Mouse (Mus musculus) kidney, embryonic 16.5 days (tissue): ENCODE data around the gene Pik3r6. TPM values are rescaled to one million over a fixed set of nuclear protein-coding genes. Genes with fewer than 3 reads are reported as not detected.

Experiments used
- ATAC-seq: fragments of 200-750 bp; cut with Nextera tagmentation; 2 replicates; pipeline ENCODE4 v1.8.0; 2017; ENCODE audit warnings: moderate TSS enrichment; ENCODE audit not compliant: low FRiP score, low TSS enrichment
- H3K27ac ChIP-seq: fragments of 300-500 bp; sonication (generic); 2 replicates; pipeline ENCODE4 v1.5.1; 2014; ENCODE audit warnings: low read length
- H3K27me3 ChIP-seq: fragments of 300-500 bp; sonication (generic); 2 replicates; pipeline ENCODE4 v1.6.1; 2014; ENCODE audit warnings: low read length, control low read depth, mixed read lengths; ENCODE audit not compliant: insufficient read depth
- H3K36me3 ChIP-seq: fragments of 300-500 bp; sonication (generic); 2 replicates; pipeline ENCODE4 v1.6.1; 2014; ENCODE audit warnings: low read length, control low read depth, mixed read lengths; ENCODE audit not compliant: insufficient read depth
- H3K4me1 ChIP-seq: fragments of 300-500 bp; sonication (generic); 2 replicates; pipeline ENCODE4 v1.6.1; 2014; ENCODE audit warnings: low read length, control low read depth, mixed read lengths; ENCODE audit not compliant: insufficient read depth
- H3K4me2 ChIP-seq: fragments of 300-500 bp; sonication (generic); replicated peaks from 2 replicates; pipeline ENCODE4 v1.6.1; 2014; ENCODE audit warnings: low read depth, low read length
- H3K4me3 ChIP-seq: fragments of 300-500 bp; sonication (generic); 2 replicates; pipeline ENCODE4 v1.5.1; 2014; ENCODE audit warnings: mild to moderate bottlenecking, low read length
- H3K9ac ChIP-seq: fragments of 300-500 bp; sonication (generic); replicated peaks from 2 replicates; pipeline ENCODE4 v1.6.1; 2014; ENCODE audit warnings: low read length
- H3K9me3 ChIP-seq: fragments of 300-500 bp; sonication (generic); 2 replicates; pipeline ENCODE4 v1.6.1; 2016; ENCODE audit warnings: low read length, control low read depth
- WGBS: fragments of 180-500 bp; shearing (Covaris S2); extraction: QIAGEN DNeasy Blood & Tissue Kit; methylation state at CpG from one replicate; pipeline ENCODE4 v1.1.7; 2014; 5-methylcytosine and 5-hydroxymethylcytosine counted together
- polyA plus RNA-seq: library from polyadenylated mRNA; unstranded; fragments of >200 nt; fragmentation: Nextera tagmentation; extraction: Ambion mirVana; gene quantifications from 2 replicates; pipeline ENCODE4 v1.2.1, GENCODE M21; 2015

The Pik3r6 gene
- polyA plus RNA-seq: 5.0 and 5.9 TPM in 2 replicates

DNA sequence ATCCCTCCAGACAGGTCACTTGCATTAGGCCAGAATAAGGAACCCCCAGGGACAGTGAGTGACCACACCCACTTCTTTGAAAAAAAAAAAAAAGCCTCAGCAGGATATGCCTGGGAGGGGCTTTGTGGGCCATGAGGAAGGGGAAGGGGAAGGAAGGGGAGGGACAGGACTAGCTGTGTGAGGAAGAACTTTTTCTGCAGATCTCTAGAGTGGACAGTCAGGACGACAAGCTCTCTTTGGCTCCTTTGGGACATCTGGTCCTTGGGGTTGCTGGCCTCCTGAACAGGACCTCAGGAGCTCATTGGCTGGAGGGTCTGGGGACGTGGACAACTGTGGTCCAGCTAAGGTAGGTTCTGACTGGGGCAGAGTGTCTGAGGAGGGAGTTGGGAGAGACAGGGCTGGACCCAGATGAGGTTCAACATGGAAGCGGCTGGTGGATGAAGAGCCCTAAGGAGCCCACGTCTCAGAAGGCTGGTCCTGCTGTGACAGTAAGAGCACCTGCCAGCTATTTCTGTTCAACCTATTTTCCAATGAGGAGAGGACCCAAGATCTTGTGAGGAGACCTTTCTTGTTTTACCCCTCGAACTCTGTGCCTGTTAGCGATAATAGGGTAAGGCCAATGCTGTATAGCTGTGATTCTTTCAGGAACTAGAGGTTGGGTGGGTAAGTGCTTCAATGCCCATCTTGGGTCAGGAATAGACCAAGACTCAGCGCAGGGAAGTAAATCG lies at the start of gene Pik3r6:
Pik3r6 (plus strand) TSS at position 118 of the 728 bp plus-strand sequence.
- Histone ChIP-seq H3K4me3 (peak within 1 kb of the TSS; percentile 25), H3K9ac (no peak within 1 kb of the TSS), H3K4me2 (peak within 1 kb of the TSS; percentile 43), H3K27me3 (no peaks in the 10 kb centered on the region), H3K4me1 (peaks cover 7% of the 10 kb centered on the region; the same call in 1 of the 2 replicates), H3K27ac (peak within 1 kb of the TSS; percentile 7; the same call in 1 of the 2 replicates), H3K36me3 (no peaks in the 10 kb centered on the region), H3K9me3 (no peaks in the 10 kb centered on the region)
- no peak for ATAC-seq
- 83% methylated on average over 8 of the region's 8 CpGs for WGBS

DNA sequence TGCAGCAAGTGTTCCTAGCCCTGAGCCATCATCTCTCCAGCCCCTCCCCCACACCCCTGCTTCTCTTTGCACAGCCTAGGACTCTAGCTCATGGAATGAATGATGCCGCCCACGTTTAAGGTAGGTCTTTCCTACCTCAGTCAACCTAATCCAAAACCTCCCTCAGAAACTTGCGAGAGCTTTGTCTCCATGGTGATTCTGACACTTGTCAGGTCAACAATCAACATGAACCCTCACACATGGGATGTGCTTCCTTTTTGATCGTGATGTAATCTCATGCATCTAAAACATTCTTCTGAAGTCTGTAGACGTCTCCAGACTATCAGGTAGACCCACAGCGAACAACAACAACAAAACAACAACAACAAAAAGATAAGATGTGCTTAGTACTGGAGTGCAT lies 49.5 kb upstream of the Pik3r6 start:
- Histone ChIP-seq H3K4me3 (no peak overlapping the region), H3K9me3 (no peaks in the 10 kb centered on the region), H3K4me1 (peaks cover 6% of the 10 kb centered on the region), H3K9ac (no peak overlapping the region), H3K4me2 (no peak overlapping the region), H3K36me3 (no peaks in the 10 kb centered on the region), H3K27me3 (no peaks in the 10 kb centered on the region), H3K27ac (no peak overlapping the region)
- WGBS: 72% methylated on average over 6 of the region's 6 CpGs
- no peak for ATAC-seq

DNA sequence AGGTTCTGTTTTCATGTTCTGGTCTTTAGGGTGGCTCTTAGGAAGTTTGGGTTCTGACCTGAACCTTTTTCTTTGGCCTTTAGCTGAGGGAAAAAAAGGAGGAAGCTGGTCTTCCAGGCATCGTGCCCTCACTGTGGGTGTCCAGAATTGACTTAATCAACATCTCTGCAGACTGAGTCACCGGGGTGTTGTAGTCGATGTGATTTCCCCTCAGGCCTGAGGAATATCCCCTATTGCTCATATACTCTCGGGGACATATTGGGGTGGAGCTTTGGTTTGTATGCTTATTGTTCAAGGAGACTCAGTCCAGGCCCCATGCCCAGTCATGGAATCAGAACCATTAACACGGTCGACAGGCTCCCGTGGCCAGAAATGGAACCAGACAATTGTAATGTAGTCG lies 44.7 kb upstream of the Pik3r6 start:
- Histone ChIP-seq H3K27me3 (no peaks in the 10 kb centered on the region), H3K4me2 (no peak overlapping the region), H3K27ac (no peak overlapping the region), H3K4me1 (no peaks in the 10 kb centered on the region), H3K9ac (no peak overlapping the region), H3K36me3 (no peaks in the 10 kb centered on the region), H3K4me3 (no peak overlapping the region), H3K9me3 (no peaks in the 10 kb centered on the region)
- no peak for ATAC-seq
- 81% methylated on average over 8 of the region's 8 CpGs for WGBS

DNA sequence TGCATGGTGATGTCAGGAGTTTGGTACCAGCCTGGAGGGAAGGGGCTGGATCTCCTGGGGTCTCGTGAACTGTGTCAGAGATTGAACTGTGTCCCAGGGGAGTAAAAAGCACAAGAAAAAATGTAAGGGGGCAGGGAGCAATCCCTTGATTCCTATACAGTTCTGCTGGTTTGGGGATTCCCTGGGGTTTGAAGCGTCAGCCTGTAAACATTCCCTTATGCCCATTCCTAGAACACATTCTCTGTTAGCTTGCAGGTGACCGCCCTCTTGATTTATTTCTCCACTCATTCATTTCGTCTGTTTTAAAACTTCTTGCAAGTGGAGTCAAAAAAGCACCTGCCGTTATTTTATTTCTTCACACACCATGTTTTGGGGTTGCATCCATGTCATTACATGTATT lies 43.8 kb upstream of the Pik3r6 start:
- Histone ChIP-seq H3K36me3 (no peaks in the 10 kb centered on the region), H3K27me3 (no peaks in the 10 kb centered on the region), H3K4me1 (no peaks in the 10 kb centered on the region), H3K4me3 (no peak overlapping the region), H3K4me2 (no peak overlapping the region), H3K27ac (no peak overlapping the region), H3K9me3 (no peaks in the 10 kb centered on the region), H3K9ac (no peak overlapping the region)
- ATAC-seq: no peak
- whole genome bisulfite sequencing: 73% methylated on average over 5 of the region's 5 CpGs

DNA sequence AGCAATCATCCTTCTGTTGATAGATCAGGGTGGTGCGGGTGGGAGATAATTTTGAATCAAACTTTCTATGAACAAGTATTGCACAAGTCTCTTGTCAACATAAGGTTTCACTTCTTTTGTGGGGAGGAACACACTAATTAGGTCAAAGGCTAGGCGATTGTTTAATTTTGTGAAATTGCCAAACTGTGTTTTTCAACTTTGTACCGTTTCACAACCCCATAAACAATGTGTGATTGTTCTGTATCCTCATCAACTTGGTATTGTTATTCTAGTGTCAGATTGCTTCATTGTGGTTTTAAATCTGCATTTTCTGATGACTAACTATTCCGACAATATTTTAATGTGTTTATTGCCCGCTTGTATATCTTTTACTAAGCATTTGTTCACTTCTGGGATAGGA lies 43.3 kb upstream of the Pik3r6 start:
- WGBS: 77% methylated on average over 5 of the region's 5 CpGs
- no peak for ATAC-seq

DNA sequence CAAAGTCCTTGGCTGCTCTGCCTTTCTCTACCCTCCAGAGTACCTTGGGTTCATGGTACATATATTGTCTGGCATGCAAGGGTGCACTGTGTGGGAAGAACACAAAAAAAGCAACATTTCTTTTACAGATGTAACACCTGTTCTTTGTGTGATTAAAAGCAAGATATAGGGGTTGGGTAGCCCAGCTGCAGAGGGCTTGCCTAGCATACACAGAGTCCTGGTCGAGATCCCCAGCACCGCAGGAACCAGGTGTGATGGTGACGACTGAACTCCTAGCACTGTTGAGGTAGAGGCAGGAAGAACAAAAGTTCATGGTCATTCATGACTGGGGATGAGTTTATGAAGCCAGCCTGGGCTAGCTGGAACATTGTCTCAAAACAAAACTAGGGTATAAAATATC lies 40.1 kb upstream of the Pik3r6 start:
- Histone ChIP-seq H3K4me1 (no peaks in the 10 kb centered on the region), H3K27ac (no peak overlapping the region), H3K9ac (no peak overlapping the region), H3K4me3 (no peak overlapping the region), H3K9me3 (no peaks in the 10 kb centered on the region), H3K36me3 (no peaks in the 10 kb centered on the region), H3K27me3 (no peaks in the 10 kb centered on the region), H3K4me2 (no peak overlapping the region)
- ATAC-seq: no peak
- WGBS: 75% methylated on average over 3 of the region's 3 CpGs

More for the DNA sequence above, 43.3 kb upstream of the Pik3r6 start:
- Histone ChIP-seq H3K36me3 (no peaks in the 10 kb centered on the region), H3K27me3 (no peaks in the 10 kb centered on the region), H3K4me3 (no peak overlapping the region), H3K9me3 (no peaks in the 10 kb centered on the region), H3K27ac (no peak overlapping the region), H3K4me1 (no peaks in the 10 kb centered on the region), H3K9ac (no peak overlapping the region), H3K4me2 (no peak overlapping the region)

DNA sequence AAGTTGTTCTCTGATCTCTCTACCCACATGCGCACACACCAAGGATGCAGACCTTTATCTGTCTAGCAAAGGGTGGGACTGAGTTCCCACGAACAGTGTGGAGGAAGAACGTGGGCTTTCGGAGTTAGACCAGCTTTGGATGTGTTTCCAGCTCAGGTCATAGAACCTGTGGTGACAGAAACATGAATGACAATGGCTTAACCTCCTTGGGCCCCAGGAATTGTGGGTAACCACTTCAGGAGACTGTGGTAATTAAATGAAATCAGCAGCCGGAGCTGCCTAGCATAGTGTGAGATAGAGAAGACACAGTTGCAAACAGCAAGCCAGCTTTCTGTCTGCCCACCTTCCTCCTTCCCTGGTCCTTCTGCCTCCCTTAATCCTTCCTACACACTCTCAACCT lies 38.6 kb upstream of the Pik3r6 start:
- Histone ChIP-seq H3K4me2 (no peak overlapping the region), H3K36me3 (no peaks in the 10 kb centered on the region), H3K4me3 (no peak overlapping the region), H3K27me3 (no peaks in the 10 kb centered on the region), H3K9ac (no peak overlapping the region), H3K27ac (no peak overlapping the region), H3K4me1 (no peaks in the 10 kb centered on the region), H3K9me3 (no peaks in the 10 kb centered on the region)
- ATAC-seq: no peak
- WGBS: 84% methylated on average over 5 of the region's 5 CpGs

DNA sequence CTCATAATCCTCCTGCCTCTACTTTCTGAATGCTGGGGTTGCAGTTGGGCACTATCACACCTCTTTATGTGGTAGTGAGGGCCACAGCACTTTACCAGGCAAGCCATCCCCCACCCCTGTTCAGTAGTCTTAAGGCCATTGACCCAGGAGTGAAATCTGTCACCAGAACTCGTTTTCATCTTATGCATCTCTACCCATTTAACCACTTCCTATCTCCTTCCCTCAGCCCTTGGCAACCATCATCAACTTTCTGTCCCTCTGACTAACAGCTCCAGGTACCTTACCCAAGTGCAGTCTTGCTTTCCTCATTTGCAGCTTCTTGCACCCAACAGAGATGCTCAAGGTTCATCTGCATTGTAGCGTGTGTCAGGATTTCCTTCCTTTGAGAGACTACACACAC lies 37.7 kb upstream of the Pik3r6 start:
- Histone ChIP-seq H3K9me3 (no peaks in the 10 kb centered on the region), H3K4me3 (no peak overlapping the region), H3K4me1 (no peaks in the 10 kb centered on the region), H3K36me3 (no peaks in the 10 kb centered on the region), H3K27ac (no peak overlapping the region), H3K27me3 (no peaks in the 10 kb centered on the region), H3K9ac (no peak overlapping the region), H3K4me2 (no peak overlapping the region)
- WGBS: 53% methylated on average over 2 of the region's 2 CpGs
- ATAC-seq: no peak

DNA sequence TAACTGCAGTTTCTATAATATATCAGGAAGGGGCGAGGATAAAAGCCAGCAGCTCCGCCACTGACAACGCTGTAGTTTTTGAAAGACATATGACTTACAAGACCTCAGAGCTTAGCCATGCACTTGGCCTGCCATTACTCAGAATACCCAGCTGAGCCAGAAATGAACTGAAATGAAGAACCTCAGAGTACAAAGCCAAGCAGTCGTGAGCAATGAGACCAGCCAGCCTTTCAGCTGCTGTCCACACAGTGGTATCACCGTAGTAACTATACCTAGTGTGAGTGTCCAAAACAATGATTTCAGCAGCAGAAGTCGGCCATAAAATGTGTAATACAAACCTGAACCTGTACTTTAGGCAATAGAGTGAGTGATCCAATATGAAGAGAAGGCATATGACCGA lies 35.4 kb upstream of the Pik3r6 start:
- 74% methylated on average over 7 of the region's 7 CpGs for WGBS
- no peak overlapping the region for H3K27ac ChIP-seq
- no peak for ATAC-seq

DNA sequence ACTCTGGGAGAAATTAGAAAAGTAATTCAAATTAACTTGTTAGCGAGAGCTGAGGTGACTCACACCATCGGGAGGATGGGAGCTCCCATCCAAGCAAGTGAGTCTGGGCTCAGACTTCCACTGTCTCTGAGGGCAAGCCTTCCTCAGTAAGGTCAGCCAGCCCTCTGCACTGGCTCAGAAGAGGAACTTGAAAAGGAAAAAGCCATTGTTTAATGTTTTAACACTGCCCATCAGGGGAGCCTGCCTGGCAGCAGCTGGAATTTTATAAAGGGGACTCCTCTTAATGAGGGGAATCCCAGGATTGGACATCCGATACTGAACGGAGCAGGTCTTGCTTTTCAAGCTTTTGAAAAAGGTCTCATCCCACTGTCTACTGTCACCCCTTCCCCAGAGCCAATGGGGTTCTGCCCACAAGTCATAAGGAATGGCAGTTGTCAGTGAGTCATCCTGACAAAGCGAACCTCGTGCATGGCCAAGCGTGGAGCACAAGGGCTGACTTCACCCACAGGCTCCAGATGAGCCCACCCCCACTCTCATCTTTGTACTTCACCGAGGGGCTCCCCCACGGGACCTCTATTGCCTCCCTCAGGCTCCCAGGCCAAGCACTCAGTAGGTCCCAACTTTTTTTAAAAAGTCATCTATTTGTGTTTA lies 34.7 kb upstream of the Pik3r6 start:
- Histone ChIP-seq H3K4me2 (no peak overlapping the region), H3K27me3 (no peaks in the 10 kb centered on the region), H3K4me3 (no peak overlapping the region), H3K9ac (no peak overlapping the region), H3K36me3 (no peaks in the 10 kb centered on the region), H3K4me1 (no peaks in the 10 kb centered on the region), H3K27ac (no peak overlapping the region), H3K9me3 (no peaks in the 10 kb centered on the region)
- 56% methylated on average over 9 of the region's 9 CpGs for WGBS
- no peak for ATAC-seq

More for the DNA sequence above, 35.4 kb upstream of the Pik3r6 start:
- Histone ChIP-seq H3K27me3 (no peaks in the 10 kb centered on the region), H3K9ac (no peak overlapping the region), H3K4me2 (no peak overlapping the region), H3K9me3 (no peaks in the 10 kb centered on the region), H3K36me3 (no peaks in the 10 kb centered on the region), H3K4me1 (no peaks in the 10 kb centered on the region), H3K4me3 (no peak overlapping the region)
